In the genomic region with DNA sequence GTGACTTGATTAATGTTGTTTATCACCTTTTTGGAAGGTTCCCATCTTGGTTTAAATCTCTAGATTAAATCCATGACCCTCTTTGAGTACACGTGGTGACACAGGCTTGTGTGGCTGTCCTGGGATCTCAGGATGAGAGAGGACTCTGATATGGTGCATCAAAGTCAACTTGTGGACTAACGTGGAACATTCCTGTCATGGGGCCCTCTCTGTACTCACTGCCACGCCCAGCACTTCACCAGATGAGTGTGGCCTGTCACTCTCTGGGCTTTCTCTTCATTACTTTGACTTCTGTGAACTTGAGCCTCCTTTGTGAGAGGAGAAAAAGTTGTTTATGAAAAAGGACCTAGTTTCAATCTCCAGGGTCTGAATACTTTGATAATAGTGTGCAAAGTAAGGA, we compare ENCODE assay signal across 32 mouse cellular contexts. TPM values are rescaled to one million over a fixed set of nuclear protein-coding genes. Genes with fewer than 3 reads are reported as not detected.
"Had no signal": no experiment of that assay in that cellular context is flagged by ENCODE, and none has a peak within 500 bp of the region (broad histone marks: within the 10 kb centered on the region; RNA-seq: fewer than 3 reads in every experiment).

No protein-coding gene starts in this region.

- DNase-seq: cerebellum, adult 2 months; cerebellum, adult 8-10 months; cerebellum, adult 9-10 months; cerebellum, adult 9-11 months; cerebellum, postnatal 10 days; cerebellum, postnatal 14 days; cerebellum, postnatal 25 days; cerebellum, postnatal 36 days; embryo, embryonic 11 days; forebrain, postnatal 0 days; gastrocnemius, adult 2 months; gastrocnemius, postnatal 10 days; gastrocnemius, postnatal 14 days; gastrocnemius, postnatal 25 days; gastrocnemius, postnatal 36 days; heart, adult 11 months; heart, adult 18-20 months; heart, adult 2 months had no signal

- H3K36me3 ChIP-seq: embryonic facial prominence, embryonic 10.5 days; embryonic facial prominence, embryonic 12.5 days; embryonic facial prominence, embryonic 13.5 days; embryonic facial prominence, embryonic 15.5 days; forebrain, embryonic 10.5 days; forebrain, embryonic 12.5 days; forebrain, embryonic 15.5 days had no signal

- H3K4me2 ChIP-seq: embryonic facial prominence, embryonic 12.5 days; embryonic facial prominence, embryonic 13.5 days; embryonic facial prominence, embryonic 15.5 days; forebrain, embryonic 12.5 days; forebrain, embryonic 13.5 days; forebrain, embryonic 15.5 days had no signal

- H3K9me3 ChIP-seq: embryonic facial prominence, embryonic 10.5 days; embryonic facial prominence, embryonic 12.5 days; embryonic facial prominence, embryonic 13.5 days; embryonic facial prominence, embryonic 15.5 days; forebrain, embryonic 10.5 days; forebrain, embryonic 12.5 days; forebrain, embryonic 13.5 days; forebrain, embryonic 15.5 days had no signal

- H3K27me3 ChIP-seq: embryonic facial prominence, embryonic 12.5 days; embryonic facial prominence, embryonic 13.5 days; embryonic facial prominence, embryonic 15.5 days; forebrain, embryonic 12.5 days; forebrain, embryonic 13.5 days; forebrain, embryonic 15.5 days had no signal

- H3K9ac ChIP-seq: embryonic facial prominence, embryonic 12.5 days; embryonic facial prominence, embryonic 13.5 days; embryonic facial prominence, embryonic 15.5 days; forebrain, embryonic 12.5 days; forebrain, embryonic 13.5 days; forebrain, embryonic 15.5 days; forebrain, postnatal 0 days had no signal

- H3K4me3 ChIP-seq: embryonic facial prominence, embryonic 10.5 days; embryonic facial prominence, embryonic 12.5 days; embryonic facial prominence, embryonic 13.5 days; embryonic facial prominence, embryonic 15.5 days; erythroblast, embryonic 14.5 days; forebrain, embryonic 10.5 days; forebrain, embryonic 12.5 days; forebrain, embryonic 13.5 days; forebrain, embryonic 15.5 days; gastrocnemius, adult 2 months; heart, adult 2 months had no signal

- ATAC-seq: forebrain, embryonic 13.5 days; forebrain, embryonic 14.5 days; forebrain, embryonic 15.5 days; forebrain, embryonic 16.5 days; forebrain, postnatal 0 days had no signal

- H3K4me1 ChIP-seq: embryonic facial prominence, embryonic 10.5 days; embryonic facial prominence, embryonic 12.5 days; embryonic facial prominence, embryonic 13.5 days; embryonic facial prominence, embryonic 15.5 days; forebrain, embryonic 10.5 days; forebrain, embryonic 12.5 days; forebrain, embryonic 13.5 days; forebrain, embryonic 15.5 days had no signal

- H3K27ac ChIP-seq: embryonic facial prominence, embryonic 10.5 days; embryonic facial prominence, embryonic 12.5 days; embryonic facial prominence, embryonic 13.5 days; embryonic facial prominence, embryonic 15.5 days; forebrain, embryonic 10.5 days; forebrain, embryonic 12.5 days; forebrain, embryonic 13.5 days; forebrain, embryonic 15.5 days; gastrocnemius, adult 2 months; heart, adult 2 months had no signal

RNA-seq across cellular contexts. Expression of gene Jaml, which starts 7.2 kb away (rescaled TPM):
- total RNA-seq: forebrain, postnatal 0 days had no signal
- polyA plus RNA-seq: embryonic facial prominence, embryonic 13.5 days; erythroblast, embryonic 14.5 days; forebrain, embryonic 11.5 days; forebrain, embryonic 13.5 days had no signal

RNA-seq across cellular contexts. Expression of gene Mpzl3, which starts 16.8 kb away (rescaled TPM):
- polyA plus RNA-seq: erythroblast, embryonic 14.5 days had no signal

RNA-seq across cellular contexts. Expression of gene Mpzl2, which starts 32.2 kb away (rescaled TPM):
- total RNA-seq: common myeloid progenitor, adult 5-6 weeks; granulocyte monocyte progenitor cell, adult 5-6 weeks had no signal
- polyA plus RNA-seq: erythroblast, embryonic 14.5 days; forebrain, embryonic 13.5 days had no signal

RNA-seq across cellular contexts. Expression of gene Scn2b, which starts 45.8 kb away (rescaled TPM):
- total RNA-seq: common myeloid progenitor, adult 5-6 weeks; granulocyte monocyte progenitor cell, adult 5-6 weeks had no signal
- polyA plus RNA-seq: erythroblast, embryonic 14.5 days had no signal
